Mouse (Mus musculus): Measurements from ENCODE around the gene Ndufa4. TPM values are rescaled to one million over a fixed set of nuclear protein-coding genes. Genes with fewer than 3 reads are reported as not detected.

Ndufa4 gene
- polyA plus RNA-seq, 1 experiment from 2014 or later: 1,088 TPM

Other genes with a start within 250 kb of the Ndufa4 start
- gene Phf14, start 312 bp upstream of the Ndufa4 start, polyA plus RNA-seq (2015; fragmentation: Nextera tagmentation; extraction: Ambion mirVana): 109 TPM in 2 replicates